Mouse (Mus musculus): ENCODE measurements around the gene Il2rb. TPM values are rescaled to one million over a fixed set of nuclear protein-coding genes. Genes with fewer than 3 reads are reported as not detected.
A peak's percentile ranks its signal among the peaks of the same experiment; 100 is the strongest.

The Il2rb gene
- polyA plus RNA-seq, 1 experiment, result 0.71 TPM

GRCm38 (mm10) chr15:78529428-78529990, 34.4 kb upstream of the Il2rb start:
- H3K27ac ChIP-seq (replicated peaks; ENCODE audit: low read depth, low read length), result peak overlapping the region; percentile 77
- H3K4me1 ChIP-seq (ENCODE audit: control insufficient read depth, insufficient read depth, insufficient read length, low read length), result peaks cover 32% of the 10 kb centered on the region
- H3K4me3 ChIP-seq (ENCODE audit: insufficient read depth, low read depth, low read length), result peak overlapping the region; percentile 51

- H3K27ac ChIP-seq (replicated peaks; ENCODE audit: low read depth, low read length), result peak overlapping the region; percentile 77
Observed at GRCm38 (mm10) chr15:78528726-78529411, 33.8 kb upstream of the Il2rb start.

GRCm38 (mm10) chr15:78527973-78528372, 32.9 kb upstream of the Il2rb start:
- peak overlapping the region; percentile 77 for H3K27ac ChIP-seq (replicated peaks; ENCODE audit: low read depth, low read length)

More at GRCm38 (mm10) chr15:78528726-78529411, 33.8 kb upstream of the Il2rb start:
- Histone ChIP-seq H3K4me3 (ENCODE audit: insufficient read depth, low read depth, low read length) (peak overlapping the region; percentile 51), H3K4me1 (ENCODE audit: control insufficient read depth, insufficient read depth, insufficient read length, low read length) (peaks cover 37% of the 10 kb centered on the region)

GRCm38 (mm10) chr15:78524163-78524562, 29.1 kb upstream of the Il2rb start:
- H3K4me3 ChIP-seq (ENCODE audit: insufficient read depth, low read depth, low read length), result no peak overlapping the region
- peaks cover 59% of the 10 kb centered on the region for H3K4me1 ChIP-seq (ENCODE audit: control insufficient read depth, insufficient read depth, insufficient read length, low read length)
- H3K27ac ChIP-seq (replicated peaks; ENCODE audit: low read depth, low read length), result peak overlapping the region; percentile 46; the same call in 1 of the 2 replicates

More at GRCm38 (mm10) chr15:78527973-78528372, 32.9 kb upstream of the Il2rb start:
- peaks cover 46% of the 10 kb centered on the region for H3K4me1 ChIP-seq (ENCODE audit: control insufficient read depth, insufficient read depth, insufficient read length, low read length)
- no peak overlapping the region for H3K4me3 ChIP-seq (ENCODE audit: insufficient read depth, low read depth, low read length)

GRCm38 (mm10) chr15:78521892-78522291, 26.8 kb upstream of the Il2rb start:
- H3K27ac ChIP-seq (replicated peaks; ENCODE audit: low read depth, low read length), result no peak overlapping the region

GRCm38 (mm10) chr15:78521331-78521730, 26.3 kb upstream of the Il2rb start:
- Histone ChIP-seq H3K4me1 (ENCODE audit: control insufficient read depth, insufficient read depth, insufficient read length, low read length) (peaks cover 55% of the 10 kb centered on the region), H3K4me3 (ENCODE audit: insufficient read depth, low read depth, low read length) (no peak overlapping the region), H3K27ac (replicated peaks; ENCODE audit: low read depth, low read length) (0 out of 2 replicates have a peak overlapping the region, but pooled peaks have one; percentile 36)

More at GRCm38 (mm10) chr15:78521892-78522291, 26.8 kb upstream of the Il2rb start:
- peaks cover 55% of the 10 kb centered on the region for H3K4me1 ChIP-seq (ENCODE audit: control insufficient read depth, insufficient read depth, insufficient read length, low read length)
- H3K4me3 ChIP-seq (ENCODE audit: insufficient read depth, low read depth, low read length), result no peak overlapping the region

- Histone ChIP-seq H3K4me1 (ENCODE audit: control insufficient read depth, insufficient read depth, insufficient read length, low read length) (peaks cover 53% of the 10 kb centered on the region), H3K27ac (replicated peaks; ENCODE audit: low read depth, low read length) (peak overlapping the region; percentile 97), H3K4me3 (ENCODE audit: insufficient read depth, low read depth, low read length) (no peak overlapping the region)
Observed at GRCm38 (mm10) chr15:78520112-78520715, 25.1 kb upstream of the Il2rb start.

- H3K4me3 ChIP-seq (ENCODE audit: insufficient read depth, low read depth, low read length), result no peak overlapping the region
- peak overlapping the region; percentile 97; the same call in 1 of the 2 replicates for H3K27ac ChIP-seq (replicated peaks; ENCODE audit: low read depth, low read length)
- H3K4me1 ChIP-seq (ENCODE audit: control insufficient read depth, insufficient read depth, insufficient read length, low read length), result peaks cover 37% of the 10 kb centered on the region
Observed at GRCm38 (mm10) chr15:78518221-78518620, 23.1 kb upstream of the Il2rb start.

GRCm38 (mm10) chr15:78515759-78516158, 20.7 kb upstream of the Il2rb start:
- Histone ChIP-seq H3K4me3 (ENCODE audit: insufficient read depth, low read depth, low read length) (no peak overlapping the region), H3K27ac (replicated peaks; ENCODE audit: low read depth, low read length) (no peak overlapping the region), H3K4me1 (ENCODE audit: control insufficient read depth, insufficient read depth, insufficient read length, low read length) (peaks cover 19% of the 10 kb centered on the region)

- H3K4me3 ChIP-seq (ENCODE audit: insufficient read depth, low read depth, low read length), result no peak overlapping the region
- peaks cover 9% of the 10 kb centered on the region; the same call in 1 of the 2 replicates for H3K4me1 ChIP-seq (ENCODE audit: control insufficient read depth, insufficient read depth, insufficient read length, low read length)
- no peak overlapping the region for H3K27ac ChIP-seq (replicated peaks; ENCODE audit: low read depth, low read length)
Observed at GRCm38 (mm10) chr15:78514393-78515146, 19.5 kb upstream of the Il2rb start.

- Histone ChIP-seq H3K4me3 (ENCODE audit: insufficient read depth, low read depth, low read length) (no peak overlapping the region), H3K27ac (replicated peaks; ENCODE audit: low read depth, low read length) (no peak overlapping the region), H3K4me1 (ENCODE audit: control insufficient read depth, insufficient read depth, insufficient read length, low read length) (peaks cover under 1% of the 10 kb centered on the region; the same call in 1 of the 2 replicates)
Observed at GRCm38 (mm10) chr15:78513019-78513418, 17.9 kb upstream of the Il2rb start.

- Histone ChIP-seq H3K4me3 (ENCODE audit: insufficient read depth, low read depth, low read length) (no peak overlapping the region), H3K27ac (replicated peaks; ENCODE audit: low read depth, low read length) (no peak overlapping the region)
Observed at GRCm38 (mm10) chr15:78511951-78512350, 16.9 kb upstream of the Il2rb start.

GRCm38 (mm10) chr15:78510736-78511135, 15.7 kb upstream of the Il2rb start:
- no peak overlapping the region for H3K4me3 ChIP-seq (ENCODE audit: insufficient read depth, low read depth, low read length)
- no peak overlapping the region for H3K27ac ChIP-seq (replicated peaks; ENCODE audit: low read depth, low read length)
- no peaks in the 10 kb centered on the region for H3K4me1 ChIP-seq (ENCODE audit: control insufficient read depth, insufficient read depth, insufficient read length, low read length)

More at GRCm38 (mm10) chr15:78511951-78512350, 16.9 kb upstream of the Il2rb start:
- H3K4me1 ChIP-seq (ENCODE audit: control insufficient read depth, insufficient read depth, insufficient read length, low read length), result no peaks in the 10 kb centered on the region

- H3K4me3 ChIP-seq (ENCODE audit: insufficient read depth, low read depth, low read length), result no peak overlapping the region
- no peaks in the 10 kb centered on the region for H3K4me1 ChIP-seq (ENCODE audit: control insufficient read depth, insufficient read depth, insufficient read length, low read length)
- H3K27ac ChIP-seq (replicated peaks; ENCODE audit: low read depth, low read length), result no peak overlapping the region
Observed at GRCm38 (mm10) chr15:78510121-78510576, 15.1 kb upstream of the Il2rb start.
